Mouse (Mus musculus) embryonic facial prominence, embryonic 10.5 days (tissue): ENCODE results near the gene Kcnk5. TPM values are rescaled to one million over a fixed set of nuclear protein-coding genes. Genes with fewer than 3 reads are reported as not detected.

Experiments
- DNase-seq: peaks from one replicate; pipeline ENCODE4 v3.0.0-alpha.2; 2017; ENCODE audit warnings: low spot score
- H3K27ac ChIP-seq: fragments of 300-500 bp; sonication (generic); replicated peaks from 2 replicates; pipeline ENCODE4 v1.5.1; 2016; ENCODE audit warnings: mild to moderate bottlenecking
- H3K27me3 ChIP-seq: fragments of 300-500 bp; sonication (generic); replicated peaks from 2 replicates; pipeline ENCODE4 v1.6.1; 2016; ENCODE audit warnings: low read depth, mild to moderate bottlenecking; ENCODE audit not compliant: poor library complexity, severe bottlenecking
- H3K36me3 ChIP-seq: fragments of 300-500 bp; sonication (generic); replicated peaks from 2 replicates; pipeline ENCODE4 v1.6.1; 2016; ENCODE audit warnings: mild to moderate bottlenecking, moderate library complexity
- H3K4me1 ChIP-seq: fragments of 300-500 bp; sonication (generic); 2 replicates; pipeline ENCODE4 v1.6.1; 2016
- H3K4me3 ChIP-seq: fragments of 300-500 bp; sonication (generic); 2 replicates; pipeline ENCODE4 v1.5.1; 2016; ENCODE audit warnings: mild to moderate bottlenecking, moderate library complexity
- H3K9me3 ChIP-seq: fragments of 300-500 bp; sonication (generic); 2 replicates; pipeline ENCODE4 v1.6.1; 2016; ENCODE audit warnings: mild to moderate bottlenecking
- WGBS: fragments of 180-500 bp; shearing (Covaris S2); methylation state at CpG from one replicate; pipeline ENCODE4 v1.1.7; 2016; 5-methylcytosine and 5-hydroxymethylcytosine counted together
- polyA plus RNA-seq: library from polyadenylated mRNA; unstranded; fragments of >200 nt; fragmentation: Nextera tagmentation; extraction: Ambion mirVana; gene quantifications from 2 replicates; pipeline ENCODE4 v1.2.1, GENCODE M21; 2016

Kcnk5 gene
- polyA plus RNA-seq, 1 experiment from 2014 or later: 9.3 TPM

DNA sequence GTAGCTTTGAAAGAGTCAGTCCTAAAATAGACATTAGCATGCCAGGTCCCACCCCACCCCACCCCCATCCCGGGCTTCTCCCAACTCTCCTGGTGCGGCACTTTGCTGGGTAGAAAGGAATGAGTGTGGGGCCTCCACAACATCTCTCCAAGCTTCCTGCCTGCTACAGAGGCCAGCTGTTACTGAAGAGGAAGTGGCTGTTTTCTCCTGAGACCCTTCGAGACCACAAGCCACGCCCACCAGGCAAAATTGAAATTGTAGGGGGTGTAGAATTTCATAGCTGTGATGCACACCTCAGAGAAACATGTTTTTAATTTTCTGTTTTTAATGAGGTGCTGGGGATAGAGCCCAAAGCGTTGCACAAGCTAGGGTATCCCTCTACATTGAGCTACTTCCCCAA is 60.7 kb downstream of the Kcnk5 start:
- H3K27me3 ChIP-seq: no peaks in the 10 kb centered on the region
- 64% methylated on average over 5 of the region's 5 CpGs for WGBS
- 0 out of 2 replicates have a peak overlapping the region, but pooled peaks have one; percentile 22 for H3K27ac ChIP-seq
- no peak for DNase-seq
- H3K36me3 ChIP-seq: no peaks in the 10 kb centered on the region
- H3K4me3 ChIP-seq: no peak overlapping the region
- no peaks in the 10 kb centered on the region for H3K9me3 ChIP-seq
- peaks cover 17% of the 10 kb centered on the region for H3K4me1 ChIP-seq

- no peak for DNase-seq
- Histone ChIP-seq H3K9me3 (no peaks in the 10 kb centered on the region), H3K27me3 (no peaks in the 10 kb centered on the region), H3K4me3 (no peak overlapping the region), H3K4me1 (peaks cover 18% of the 10 kb centered on the region), H3K27ac (no peak overlapping the region), H3K36me3 (no peaks in the 10 kb centered on the region)
- WGBS: 96% methylated on average over 11 of the region's 11 CpGs
These were observed 61.6 kb downstream of the Kcnk5 start for GRCm38 (mm10) chr14:20120012-20120411.

DNA sequence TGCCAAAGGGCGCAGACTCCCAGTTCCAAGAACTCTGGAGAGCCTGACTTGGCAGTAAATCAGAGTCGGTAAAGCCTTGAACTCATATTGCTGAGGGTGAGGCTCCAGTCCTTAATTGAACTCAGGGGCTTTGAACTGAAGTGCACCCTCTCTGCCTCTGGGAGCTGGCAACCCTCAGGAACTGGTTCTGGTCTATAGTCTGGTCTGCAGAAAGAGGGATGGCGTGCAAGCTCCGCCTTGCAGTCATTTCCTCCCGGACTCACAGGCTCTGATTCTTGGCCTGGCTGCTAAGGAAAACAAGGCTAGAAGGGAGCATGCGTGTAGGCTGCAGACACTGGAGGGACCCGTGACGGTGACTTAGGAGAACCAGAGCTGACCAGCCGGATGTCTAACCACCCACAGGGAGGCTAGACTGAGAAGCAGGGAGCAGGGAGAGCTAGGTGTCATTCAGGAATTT is 65.4 kb downstream of the Kcnk5 start:
- Histone ChIP-seq H3K27me3 (no peaks in the 10 kb centered on the region), H3K4me1 (peaks cover 22% of the 10 kb centered on the region), H3K4me3 (no peak overlapping the region), H3K27ac (0 out of 2 replicates have a peak overlapping the region, but pooled peaks have one; percentile 35), H3K36me3 (no peaks in the 10 kb centered on the region), H3K9me3 (no peaks in the 10 kb centered on the region; the same call in 1 of the 2 replicates)
- peak; percentile 20 for DNase-seq
- WGBS: 52% methylated on average over 9 of the region's 9 CpGs

DNA sequence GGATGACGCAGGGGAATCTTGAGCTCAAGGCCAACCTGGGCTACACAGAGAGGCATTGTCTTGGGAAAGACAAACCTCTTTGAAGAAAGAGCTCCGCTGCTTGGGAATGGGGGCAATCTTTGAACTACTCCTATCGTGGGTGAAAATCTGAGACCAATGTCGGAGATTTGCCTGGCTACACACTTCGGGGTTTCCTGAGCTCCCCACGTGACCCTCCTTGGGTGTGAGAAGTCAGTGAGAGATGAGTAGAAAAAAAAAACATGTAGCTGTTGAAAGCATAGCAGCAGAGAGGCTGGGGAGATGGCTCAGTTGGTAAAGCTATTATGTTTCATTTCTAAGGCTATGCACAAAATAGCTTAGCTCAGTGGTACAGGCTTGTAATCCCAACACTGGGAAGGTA is 66.7 kb downstream of the Kcnk5 start:
- Histone ChIP-seq H3K27ac (no peak overlapping the region), H3K4me1 (peaks cover 16% of the 10 kb centered on the region), H3K27me3 (no peaks in the 10 kb centered on the region), H3K9me3 (no peaks in the 10 kb centered on the region; the same call in 1 of the 2 replicates), H3K4me3 (no peak overlapping the region), H3K36me3 (no peaks in the 10 kb centered on the region)
- WGBS: 83% methylated on average over 6 of the region's 6 CpGs
- DNase-seq: no peak

- H3K4me1 ChIP-seq: peaks cover 16% of the 10 kb centered on the region
- 5% methylated on average over 6 of the region's 6 CpGs for WGBS
- H3K36me3 ChIP-seq: no peaks in the 10 kb centered on the region
- no peak overlapping the region for H3K27ac ChIP-seq
- H3K4me3 ChIP-seq: no peak overlapping the region
- H3K27me3 ChIP-seq: no peaks in the 10 kb centered on the region
- DNase-seq: peak; percentile 86
- no peaks in the 10 kb centered on the region; the same call in 1 of the 2 replicates for H3K9me3 ChIP-seq
These were observed 67.6 kb downstream of the Kcnk5 start for GRCm38 (mm10) chr14:20113964-20114363.

GRCm38 (mm10) chr14:20113189-20113961 is 68.2 kb downstream of the Kcnk5 start:
- no peaks in the 10 kb centered on the region for H3K27me3 ChIP-seq
- H3K36me3 ChIP-seq: no peaks in the 10 kb centered on the region
- H3K27ac ChIP-seq: peak overlapping the region; percentile 40; the same call in 1 of the 2 replicates
- DNase-seq: no peak
- no peaks in the 10 kb centered on the region; the same call in 1 of the 2 replicates for H3K9me3 ChIP-seq
- WGBS: 65% methylated on average over 7 of the region's 7 CpGs
- H3K4me3 ChIP-seq: no peak overlapping the region
- H3K4me1 ChIP-seq: peaks cover 16% of the 10 kb centered on the region

- Histone ChIP-seq H3K4me1 (peaks cover 14% of the 10 kb centered on the region), H3K27me3 (no peaks in the 10 kb centered on the region), H3K36me3 (no peaks in the 10 kb centered on the region), H3K4me3 (no peak overlapping the region), H3K9me3 (no peaks in the 10 kb centered on the region; the same call in 1 of the 2 replicates), H3K27ac (no peak overlapping the region)
- DNase-seq: no peak
- WGBS: 70% methylated on average over 3 of the region's 3 CpGs
These were observed 69.4 kb downstream of the Kcnk5 start for GRCm38 (mm10) chr14:20112218-20112617.

GRCm38 (mm10) chr14:20110945-20111344 is 70.7 kb downstream of the Kcnk5 start:
- H3K36me3 ChIP-seq: no peaks in the 10 kb centered on the region
- no peak for DNase-seq
- WGBS: 74% methylated on average over 1 of the region's 1 CpGs
- H3K27me3 ChIP-seq: no peaks in the 10 kb centered on the region
- no peak overlapping the region for H3K27ac ChIP-seq
- no peaks in the 10 kb centered on the region; the same call in 1 of the 2 replicates for H3K9me3 ChIP-seq
- H3K4me1 ChIP-seq: peaks cover 6% of the 10 kb centered on the region
- H3K4me3 ChIP-seq: no peak overlapping the region

GRCm38 (mm10) chr14:20106271-20106670 is 75.3 kb downstream of the Kcnk5 start:
- no peak overlapping the region for H3K27ac ChIP-seq
- no peaks in the 10 kb centered on the region for H3K9me3 ChIP-seq
- no peaks in the 10 kb centered on the region for H3K4me1 ChIP-seq
- WGBS: 79% methylated on average over 6 of the region's 6 CpGs
- H3K27me3 ChIP-seq: no peaks in the 10 kb centered on the region
- H3K4me3 ChIP-seq: no peak overlapping the region
- H3K36me3 ChIP-seq: no peaks in the 10 kb centered on the region
- no peak for DNase-seq

DNA sequence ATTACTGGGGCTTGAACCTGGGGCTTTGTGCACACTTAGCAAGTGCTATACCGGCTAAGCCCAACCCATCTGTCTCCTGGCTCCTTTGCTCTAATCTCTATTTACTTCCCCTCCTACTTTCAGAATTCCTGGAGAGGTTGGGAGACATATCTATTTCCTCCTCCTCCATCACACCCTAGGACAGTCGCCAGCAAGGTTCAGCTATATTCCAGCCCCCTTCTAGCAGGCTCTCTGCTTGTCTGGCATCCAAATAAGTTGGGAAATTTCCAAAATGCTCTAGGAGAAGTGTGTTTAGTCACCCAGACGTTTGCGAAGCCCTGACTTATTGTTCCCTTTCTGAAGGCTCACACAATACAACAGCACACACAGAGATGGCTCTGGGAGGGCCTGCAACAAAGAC is 78.4 kb downstream of the Kcnk5 start:
- DNase-seq: no peak
- H3K36me3 ChIP-seq: no peaks in the 10 kb centered on the region
- no peaks in the 10 kb centered on the region for H3K9me3 ChIP-seq
- H3K4me1 ChIP-seq: peaks cover 3% of the 10 kb centered on the region; the same call in 1 of the 2 replicates
- 74% methylated on average over 4 of the region's 4 CpGs for WGBS
- H3K27ac ChIP-seq: no peak overlapping the region
- no peak overlapping the region for H3K4me3 ChIP-seq
- H3K27me3 ChIP-seq: no peaks in the 10 kb centered on the region

DNA sequence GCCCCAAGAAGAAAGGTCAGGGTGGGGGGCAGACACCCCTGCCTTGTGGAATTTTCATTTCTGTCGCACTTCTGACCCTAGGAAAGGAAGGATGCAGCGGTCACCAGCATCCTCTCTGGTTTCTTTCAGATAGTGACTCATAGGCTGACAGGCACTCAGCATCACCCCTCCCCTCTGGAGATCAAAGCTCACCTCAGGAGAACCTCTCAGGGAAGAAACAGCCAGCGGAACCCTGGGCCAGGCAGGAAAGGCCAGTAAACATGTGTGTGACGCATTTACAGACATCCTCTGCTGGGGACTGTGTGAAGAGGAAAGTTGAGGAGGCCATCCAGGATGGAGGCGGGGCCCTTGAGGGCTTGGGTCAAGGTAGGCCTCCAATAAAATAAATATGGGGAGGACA is 83.5 kb downstream of the Kcnk5 start:
- Histone ChIP-seq H3K36me3 (no peaks in the 10 kb centered on the region), H3K4me1 (peaks cover 3% of the 10 kb centered on the region; the same call in 1 of the 2 replicates), H3K27me3 (no peaks in the 10 kb centered on the region), H3K27ac (no peak overlapping the region), H3K4me3 (no peak overlapping the region), H3K9me3 (no peaks in the 10 kb centered on the region)
- WGBS: 72% methylated on average over 5 of the region's 5 CpGs
- no peak for DNase-seq

DNA sequence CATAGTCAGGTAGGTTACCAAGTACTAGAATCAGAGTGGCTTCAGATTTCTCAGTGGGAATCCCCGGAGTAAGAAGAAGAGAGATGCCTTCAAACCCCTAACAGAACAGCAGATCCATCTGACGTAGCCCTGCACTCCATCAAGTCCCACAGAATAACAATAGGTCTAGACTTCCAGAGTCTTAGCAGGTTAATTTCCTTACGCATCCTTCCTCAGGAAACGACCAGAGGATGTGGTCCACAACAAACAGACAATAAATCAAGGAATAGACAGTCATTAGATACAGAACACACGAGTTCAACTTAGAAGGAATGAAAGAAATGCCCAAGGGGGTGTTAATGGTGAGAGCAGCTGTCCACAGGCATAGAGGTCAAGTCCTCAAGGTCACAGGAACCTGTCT is 86.7 kb downstream of the Kcnk5 start:
- H3K4me3 ChIP-seq: no peak overlapping the region
- no peaks in the 10 kb centered on the region for H3K36me3 ChIP-seq
- H3K9me3 ChIP-seq: no peaks in the 10 kb centered on the region
- H3K27ac ChIP-seq: no peak overlapping the region
- no peak for DNase-seq
- H3K4me1 ChIP-seq: no peaks in the 10 kb centered on the region
- WGBS: 72% methylated on average over 5 of the region's 5 CpGs
- no peaks in the 10 kb centered on the region for H3K27me3 ChIP-seq

- Histone ChIP-seq H3K9me3 (no peaks in the 10 kb centered on the region), H3K27me3 (no peaks in the 10 kb centered on the region), H3K4me3 (no peak overlapping the region), H3K27ac (no peak overlapping the region), H3K4me1 (no peaks in the 10 kb centered on the region), H3K36me3 (no peaks in the 10 kb centered on the region)
- peak; percentile 68 for DNase-seq
- WGBS: 23% methylated on average over 7 of the region's 7 CpGs
These were observed 88.1 kb downstream of the Kcnk5 start for GRCm38 (mm10) chr14:20093493-20093892.
